9 mouse cellular contexts compared by ENCODE assay signal in the genomic region with DNA sequence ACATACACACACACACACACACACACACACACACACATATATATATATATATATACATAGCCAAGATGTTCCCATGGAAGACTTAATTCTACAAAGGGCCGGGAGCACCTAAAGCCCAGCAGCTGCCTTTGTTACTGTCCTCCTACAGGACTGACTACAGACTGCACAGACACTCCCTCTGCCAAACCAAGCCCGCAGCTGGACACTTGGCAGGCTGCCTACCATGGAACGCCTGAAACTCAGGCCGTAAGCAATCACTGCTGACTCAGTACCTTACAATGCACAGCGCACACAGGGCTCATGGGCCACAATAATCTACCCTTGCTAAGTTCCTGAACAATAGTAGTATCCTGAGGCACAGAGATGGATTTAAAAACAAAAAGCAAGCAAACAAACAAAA.
DNase-seq lines count a peak whose midpoint lies in the region; ATAC-seq lines count a peak whose summit lies in the region.
"Had no signal": no experiment of that assay in that cellular context is flagged by ENCODE, and none has a peak within 500 bp of the region (broad histone marks: within the 10 kb centered on the region; RNA-seq: fewer than 3 reads in every experiment).

No protein-coding gene starts in this region.

- H3K4me2 ChIP-seq in neural tube, embryonic 13.5 days = no peak overlapping the region

- no peak overlapping the region for H3K27ac ChIP-seq in neural tube, embryonic 13.5 days (replicated peaks)

- intact Hi-C loops in left cerebral cortex, postnatal 14 days (cut with DNase I) = no loop called here

- peak; percentile 88 for ATAC-seq in neural tube, embryonic 13.5 days (ENCODE audit: low read depth)
- ATAC-seq in megakaryocyte, adult 5-6 weeks (ENCODE audit: poor library complexity, severe bottlenecking) = no peak

- peak; percentile 78 to 89 for DNase-seq in adrenal gland, adult (ENCODE audit: inconsistent age in 2 of 2, low spot score in 1 of 2)
- DNase-seq in cerebellum, postnatal 10 days = peak; percentile 97
- peak; percentile 92 to 93 for DNase-seq in heart, adult 18-20 months
- peak; percentile 73 for DNase-seq in kidney, adult 18-20 months
- DNase-seq in left cerebral cortex, postnatal 14 days (ENCODE audit: low spot score in 2 of 2) = peak; percentile 35 to 64
- DNase-seq in urinary bladder, postnatal 14 days (ENCODE audit: low spot score) = peak; percentile 88

- H3K9me3 ChIP-seq in neural tube, embryonic 13.5 days = no peaks in the 10 kb centered on the region
- H3K9me3 ChIP-seq: megakaryocyte, embryonic 14.5 days had no signal

- no peaks in the 10 kb centered on the region for H3K27me3 ChIP-seq in neural tube, embryonic 13.5 days
- H3K27me3 ChIP-seq: megakaryocyte, embryonic 14.5 days had no signal

- H3K4me3 ChIP-seq in neural tube, embryonic 13.5 days = no peak overlapping the region
- H3K4me3 ChIP-seq: megakaryocyte, embryonic 14.5 days had no signal

- H3K4me1 ChIP-seq in neural tube, embryonic 13.5 days (replicated peaks) = peaks cover 24% of the 10 kb centered on the region
- H3K4me1 ChIP-seq: megakaryocyte, embryonic 14.5 days had no signal

- WGBS in neural tube, embryonic 13.5 days = 23% methylated on average over 5 of the region's 5 CpGs

- no peaks in the 10 kb centered on the region for H3K36me3 ChIP-seq in neural tube, embryonic 13.5 days

- H3K9ac ChIP-seq in neural tube, embryonic 13.5 days = no peak overlapping the region
